Mouse (Mus musculus): ENCODE data around the gene Dtd1. TPM values are rescaled to one million over a fixed set of nuclear protein-coding genes. Genes with fewer than 3 reads are reported as not detected.

Gene Dtd1
- polyA plus RNA-seq, 1 experiment = 23.5 TPM

GRCm38 (mm10) chr2:144746046-144746783 lies 146.5 kb downstream of the Dtd1 start:
- H3K36me3 ChIP-seq (replicated peaks; ENCODE audit: low read length) = peaks cover 23% of the 10 kb centered on the region
- TF ChIP-seq GATA1 (IDR thresholded peaks at IDR 0.05; ENCODE audit: borderline replicate concordance, low read length) = no peak
- no peak for TF ChIP-seq FLI1 (IDR thresholded peaks at IDR 0.05; ENCODE audit: low read length)
- H3K27me3 ChIP-seq (replicated peaks) = no peaks in the 10 kb centered on the region
- peaks cover 4% of the 10 kb centered on the region for H3K4me1 ChIP-seq
- no peaks in the 10 kb centered on the region for H3K9me3 ChIP-seq
- H3K4me3 ChIP-seq (replicated peaks) = no peak overlapping the region

DNA sequence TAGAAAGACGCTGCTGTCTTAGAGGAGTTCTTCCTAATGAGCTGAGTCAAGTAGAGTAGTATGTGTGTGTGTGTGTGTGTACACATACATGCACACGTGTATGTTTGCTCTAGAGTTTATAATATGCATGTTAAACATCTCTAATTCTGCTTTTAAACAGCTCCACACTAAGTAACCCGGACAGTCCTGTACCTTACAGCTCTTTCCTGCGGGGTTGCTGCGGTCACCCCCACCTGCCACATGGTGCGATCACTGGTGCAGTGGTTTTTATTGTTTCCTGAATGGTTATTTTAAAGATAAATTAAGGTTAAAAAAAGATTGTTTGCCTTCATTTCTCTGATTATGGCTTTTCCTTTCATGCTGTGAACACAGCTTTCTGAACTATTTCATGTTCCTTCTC lies 153.9 kb downstream of the Dtd1 start:
- Histone ChIP-seq H3K27me3 (replicated peaks) (no peaks in the 10 kb centered on the region), H3K36me3 (replicated peaks; ENCODE audit: low read length) (peaks cover 7% of the 10 kb centered on the region), H3K4me1 (peaks cover 17% of the 10 kb centered on the region), H3K4me3 (replicated peaks) (no peak overlapping the region), H3K9me3 (no peaks in the 10 kb centered on the region)
- TF ChIP-seq FLI1 (IDR thresholded peaks at IDR 0.05; ENCODE audit: low read length) = no peak
- TF ChIP-seq GATA1 (IDR thresholded peaks at IDR 0.05; ENCODE audit: borderline replicate concordance, low read length) = no peak

- Histone ChIP-seq H3K36me3 (replicated peaks; ENCODE audit: low read length) (peaks cover 3% of the 10 kb centered on the region), H3K4me1 (peaks cover 17% of the 10 kb centered on the region), H3K9me3 (no peaks in the 10 kb centered on the region), H3K27me3 (replicated peaks) (no peaks in the 10 kb centered on the region), H3K4me3 (replicated peaks) (no peak overlapping the region)
- no peak for TF ChIP-seq FLI1 (IDR thresholded peaks at IDR 0.05; ENCODE audit: low read length)
- no peak for TF ChIP-seq GATA1 (IDR thresholded peaks at IDR 0.05; ENCODE audit: borderline replicate concordance, low read length)
Observed at GRCm38 (mm10) chr2:144755016-144755415, 155.3 kb downstream of the Dtd1 start.

- no peaks in the 10 kb centered on the region for H3K27me3 ChIP-seq (replicated peaks)
- TF ChIP-seq GATA1 (IDR thresholded peaks at IDR 0.05; ENCODE audit: borderline replicate concordance, low read length) (no peak), FLI1 (IDR thresholded peaks at IDR 0.05; ENCODE audit: low read length) (no peak)
- peaks cover 10% of the 10 kb centered on the region; the same call in 1 of the 2 replicates for H3K9me3 ChIP-seq
- peaks cover 7% of the 10 kb centered on the region; the same call in 1 of the 2 replicates for H3K4me1 ChIP-seq
- H3K36me3 ChIP-seq (replicated peaks; ENCODE audit: low read length) = peaks cover 3% of the 10 kb centered on the region
- no peak overlapping the region for H3K4me3 ChIP-seq (replicated peaks)
Observed at GRCm38 (mm10) chr2:144760666-144761065, 161.0 kb downstream of the Dtd1 start.

- no peak overlapping the region for H3K4me3 ChIP-seq (replicated peaks)
- TF ChIP-seq FLI1 (IDR thresholded peaks at IDR 0.05; ENCODE audit: low read length) (no peak), GATA1 (IDR thresholded peaks at IDR 0.05; ENCODE audit: borderline replicate concordance, low read length) (no peak)
- no peaks in the 10 kb centered on the region for H3K4me1 ChIP-seq
- peaks cover 18% of the 10 kb centered on the region for H3K9me3 ChIP-seq
- peaks cover 7% of the 10 kb centered on the region for H3K36me3 ChIP-seq (replicated peaks; ENCODE audit: low read length)
- H3K27me3 ChIP-seq (replicated peaks) = no peaks in the 10 kb centered on the region
Observed at GRCm38 (mm10) chr2:144763706-144764105, 164.0 kb downstream of the Dtd1 start.

DNA sequence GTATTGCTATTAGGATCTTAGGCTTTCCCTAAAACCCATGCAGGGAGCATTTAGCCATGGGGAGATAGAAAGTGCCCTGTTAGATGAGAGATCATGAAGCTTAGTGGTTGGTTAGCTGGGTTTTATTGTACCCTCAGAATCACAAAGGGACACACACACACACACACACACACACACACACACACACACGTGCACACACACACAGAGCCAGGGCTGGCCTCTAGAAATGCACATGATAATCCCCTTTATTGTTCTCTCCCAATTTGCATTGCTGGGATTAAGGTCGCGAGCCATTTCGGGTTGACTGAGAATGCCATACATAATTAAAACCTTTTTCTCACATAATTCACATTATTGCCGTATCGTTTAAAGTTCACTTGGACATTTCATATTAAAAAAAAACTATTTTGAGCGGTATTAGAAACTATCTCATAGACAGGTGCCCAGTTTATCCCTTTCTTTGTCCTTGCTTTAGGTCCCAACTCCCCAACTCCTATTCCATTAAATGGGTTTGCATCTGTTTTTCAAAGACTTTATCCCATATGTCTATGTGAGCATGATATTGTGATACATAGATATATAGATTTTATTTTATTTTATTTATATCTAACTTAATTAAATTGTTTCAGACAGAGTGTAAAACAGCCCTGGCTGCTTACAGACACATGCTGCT lies 164.6 kb downstream of the Dtd1 start:
- peaks cover 7% of the 10 kb centered on the region for H3K36me3 ChIP-seq (replicated peaks; ENCODE audit: low read length)
- no peaks in the 10 kb centered on the region for H3K4me1 ChIP-seq
- TF ChIP-seq FLI1 (IDR thresholded peaks at IDR 0.05; ENCODE audit: low read length) = no peak
- TF ChIP-seq GATA1 (IDR thresholded peaks at IDR 0.05; ENCODE audit: borderline replicate concordance, low read length) = no peak
- no peaks in the 10 kb centered on the region for H3K27me3 ChIP-seq (replicated peaks)
- no peak overlapping the region for H3K4me3 ChIP-seq (replicated peaks)
- peaks cover 18% of the 10 kb centered on the region for H3K9me3 ChIP-seq

DNA sequence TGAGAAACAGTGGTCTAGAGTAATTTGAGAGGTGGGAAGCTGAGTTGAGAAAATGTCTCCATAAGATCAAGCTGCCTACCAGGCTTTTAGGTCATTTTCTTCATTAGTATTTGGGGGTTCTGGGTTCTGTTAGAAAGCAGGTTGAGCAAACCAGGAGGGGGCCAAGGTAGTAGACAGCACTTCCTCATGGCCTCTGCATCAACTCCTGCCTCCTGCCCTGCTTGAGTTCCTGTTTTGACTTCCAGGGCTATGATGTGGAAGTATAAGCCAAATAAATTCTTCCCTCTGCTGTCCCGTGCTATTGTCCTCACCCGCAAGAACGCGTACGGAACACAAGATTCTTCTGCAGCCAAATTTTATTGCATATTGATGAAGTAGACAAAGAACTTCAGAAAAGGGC lies 165.5 kb downstream of the Dtd1 start:
- H3K4me1 ChIP-seq = no peaks in the 10 kb centered on the region
- H3K4me3 ChIP-seq (replicated peaks) = no peak overlapping the region
- TF ChIP-seq FLI1 (IDR thresholded peaks at IDR 0.05; ENCODE audit: low read length) (no peak), GATA1 (IDR thresholded peaks at IDR 0.05; ENCODE audit: borderline replicate concordance, low read length) (no peak)
- peaks cover 7% of the 10 kb centered on the region for H3K36me3 ChIP-seq (replicated peaks; ENCODE audit: low read length)
- H3K9me3 ChIP-seq = peaks cover 18% of the 10 kb centered on the region
- no peaks in the 10 kb centered on the region for H3K27me3 ChIP-seq (replicated peaks)

DNA sequence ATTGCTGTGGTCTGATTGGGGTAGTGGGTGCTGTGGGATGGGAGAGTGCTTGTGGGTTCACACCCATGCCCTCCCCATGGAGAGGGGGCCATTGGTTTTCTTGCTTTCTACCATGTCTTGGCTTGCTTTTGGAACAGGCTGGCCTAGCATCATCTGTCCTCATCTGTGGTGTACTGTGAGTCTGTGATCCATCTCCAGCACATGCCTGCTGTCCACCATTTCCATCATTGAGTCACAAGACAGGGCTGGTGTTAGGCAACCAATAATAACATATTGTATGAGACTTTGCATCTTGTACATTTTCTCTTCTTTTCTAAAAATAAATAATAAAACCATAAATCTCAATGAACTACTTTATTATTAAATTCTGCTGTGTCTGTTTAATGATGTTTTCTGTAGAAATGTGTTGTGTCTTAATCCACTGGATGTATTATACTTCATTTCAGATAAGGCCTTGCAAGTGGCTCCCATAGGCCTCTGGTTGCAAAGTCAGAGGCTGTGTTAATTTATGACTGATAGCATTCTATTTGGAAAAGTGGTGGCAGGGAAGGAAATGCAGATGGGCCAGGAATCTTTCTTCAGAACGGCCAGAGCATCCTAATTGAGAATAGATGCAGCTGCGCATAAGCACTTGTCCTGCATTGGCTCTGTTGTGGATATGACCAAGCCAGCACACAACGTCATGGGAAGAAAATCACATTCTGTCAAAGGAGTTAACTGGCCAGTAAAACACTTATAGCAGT lies 168.8 kb downstream of the Dtd1 start:
- peaks cover 18% of the 10 kb centered on the region for H3K9me3 ChIP-seq
- peaks cover under 1% of the 10 kb centered on the region for H3K27me3 ChIP-seq (replicated peaks)
- H3K4me1 ChIP-seq = no peaks in the 10 kb centered on the region
- peaks cover 7% of the 10 kb centered on the region for H3K36me3 ChIP-seq (replicated peaks; ENCODE audit: low read length)
- H3K4me3 ChIP-seq (replicated peaks) = no peak overlapping the region
- TF ChIP-seq GATA1 (IDR thresholded peaks at IDR 0.05; ENCODE audit: borderline replicate concordance, low read length) (no peak), FLI1 (IDR thresholded peaks at IDR 0.05; ENCODE audit: low read length) (no peak)

DNA sequence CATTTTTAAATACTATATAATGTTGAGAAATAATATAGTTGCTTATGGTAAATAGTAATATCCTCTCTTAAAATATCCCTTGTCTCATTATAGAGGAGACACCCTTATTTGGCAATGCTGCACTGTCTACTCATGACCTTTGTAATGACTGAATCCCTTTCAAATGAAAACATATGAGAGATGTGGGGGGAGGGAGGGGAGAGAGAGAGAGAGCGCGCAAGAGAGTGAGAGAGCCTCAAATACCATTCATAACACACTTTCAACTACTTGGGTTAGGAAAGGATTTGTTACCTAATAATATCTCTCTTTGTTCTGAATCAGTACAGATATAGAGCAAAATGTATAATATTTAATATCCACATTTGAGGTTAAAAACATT lies 169.4 kb downstream of the Dtd1 start:
- H3K4me1 ChIP-seq = no peaks in the 10 kb centered on the region
- no peak overlapping the region for H3K4me3 ChIP-seq (replicated peaks)
- no peak for TF ChIP-seq GATA1 (IDR thresholded peaks at IDR 0.05; ENCODE audit: borderline replicate concordance, low read length)
- H3K9me3 ChIP-seq = peaks cover 18% of the 10 kb centered on the region
- peaks cover 7% of the 10 kb centered on the region for H3K36me3 ChIP-seq (replicated peaks; ENCODE audit: low read length)
- H3K27me3 ChIP-seq (replicated peaks) = peaks cover 4% of the 10 kb centered on the region

DNA sequence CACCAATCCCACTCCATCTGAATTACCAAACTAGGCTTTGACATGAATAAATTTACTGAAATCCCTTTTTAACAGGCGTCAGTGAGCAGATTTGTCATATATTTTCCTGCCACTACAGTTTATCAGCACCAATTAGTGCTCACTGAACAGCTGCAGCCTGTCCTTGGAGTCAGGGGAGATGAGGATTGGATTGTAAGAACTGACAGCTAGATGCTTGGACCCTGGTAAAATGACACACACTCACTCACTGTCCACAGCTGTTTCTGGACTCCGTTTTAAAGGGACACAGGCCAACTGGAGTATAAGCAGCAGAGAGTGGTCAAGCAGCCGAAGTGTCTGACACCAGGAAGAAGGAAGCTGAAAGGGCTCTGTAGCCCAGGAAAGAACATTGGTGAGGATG lies 169.9 kb downstream of the Dtd1 start:
- H3K27me3 ChIP-seq (replicated peaks) = peaks cover 4% of the 10 kb centered on the region
- no peak for TF ChIP-seq FLI1 (IDR thresholded peaks at IDR 0.05; ENCODE audit: low read length)
- TF ChIP-seq GATA1 (IDR thresholded peaks at IDR 0.05; ENCODE audit: borderline replicate concordance, low read length) = no peak
- peaks cover 7% of the 10 kb centered on the region for H3K36me3 ChIP-seq (replicated peaks; ENCODE audit: low read length)
- no peak overlapping the region for H3K4me3 ChIP-seq (replicated peaks)
- peaks cover 18% of the 10 kb centered on the region for H3K9me3 ChIP-seq
- no peaks in the 10 kb centered on the region for H3K4me1 ChIP-seq
